Mouse (Mus musculus) lung, postnatal 0 days (tissue): ENCODE measurements around the gene Rps6ka1. TPM values are rescaled to one million over a fixed set of nuclear protein-coding genes. Genes with fewer than 3 reads are reported as not detected.
A peak's percentile ranks its signal among the peaks of the same experiment; 100 is the strongest.

Source experiments
- ATAC-seq: fragments of 200-750 bp; cut with Nextera tagmentation; 2 replicates; pipeline ENCODE4 v1.8.0; 2017; ENCODE audit warnings: moderate library complexity
- DNase-seq: peaks from one replicate; pipeline ENCODE4 v3.0.0-alpha.2; 2016; ENCODE audit warnings: low spot score
- H3K27ac ChIP-seq: fragments of 300-500 bp; sonication (generic); 2 replicates; pipeline ENCODE4 v1.5.1; 2014; ENCODE audit warnings: antibody characterized with exemption, mild to moderate bottlenecking, low read length, mixed read lengths
- H3K27me3 ChIP-seq: fragments of 300-500 bp; sonication (generic); replicated peaks from 2 replicates; pipeline ENCODE4 v1.6.1; 2014; ENCODE audit warnings: low read length, mixed read lengths; ENCODE audit not compliant: insufficient read depth
- H3K36me3 ChIP-seq: fragments of 300-500 bp; sonication (generic); 2 replicates; pipeline ENCODE4 v1.6.1; 2014; ENCODE audit warnings: low read length, mixed read lengths; ENCODE audit not compliant: insufficient read depth
- H3K4me1 ChIP-seq: fragments of 300-500 bp; sonication (generic); 2 replicates; pipeline ENCODE4 v1.6.1; 2014; ENCODE audit warnings: antibody characterized with exemption, low read depth, low read length, mixed read lengths; ENCODE audit not compliant: insufficient read depth
- H3K4me2 ChIP-seq: fragments of 300-500 bp; sonication (generic); replicated peaks from 2 replicates; pipeline ENCODE4 v1.6.1; 2014; ENCODE audit warnings: low read depth, mild to moderate bottlenecking, low read length, moderate library complexity, mixed read lengths
- H3K4me3 ChIP-seq: fragments of 300-500 bp; sonication (generic); 2 replicates; pipeline ENCODE4 v1.5.1; 2014; ENCODE audit warnings: low read depth, low read length
- H3K9ac ChIP-seq: fragments of 300-500 bp; sonication (generic); replicated peaks from 2 replicates; pipeline ENCODE4 v1.6.1; 2014; ENCODE audit warnings: low read depth, mild to moderate bottlenecking
- H3K9me3 ChIP-seq: fragments of 300-500 bp; sonication (generic); 2 replicates; pipeline ENCODE4 v1.6.1; 2016; ENCODE audit warnings: low read length, mixed read lengths
- CTCF ChIP-seq: IDR thresholded peaks from 2 replicates; pipeline ENCODE4 v1.5.1; 2016; ENCODE audit warnings: antibody characterized with exemption, mild to moderate bottlenecking
- EP300 ChIP-seq: IDR thresholded peaks from 2 replicates; pipeline ENCODE4 v1.6.1; 2016; ENCODE audit warnings: antibody characterized with exemption, mild to moderate bottlenecking, control low read depth
- WGBS: fragments of 180-500 bp; shearing (Covaris S2); extraction: QIAGEN DNeasy Blood & Tissue Kit; methylation state at CpG from one replicate; pipeline ENCODE4 v1.1.7; 2014; 5-methylcytosine and 5-hydroxymethylcytosine counted together
- polyA plus RNA-seq: library from polyadenylated mRNA; unstranded; fragments of >200 nt; fragmentation: Nextera tagmentation; extraction: Ambion mirVana; gene quantifications from 2 replicates; pipeline ENCODE4 v1.2.1, GENCODE M21; 2015

Rps6ka1 gene
- polyA plus RNA-seq, 1 experiment from 2014 or later: 38.0 TPM

- Histone ChIP-seq H3K4me2 (peak overlapping the region; percentile 94), H3K27me3 (no peaks in the 10 kb centered on the region), H3K9me3 (no peaks in the 10 kb centered on the region), H3K36me3 (no peaks in the 10 kb centered on the region), H3K4me3 (peak overlapping the region; percentile 81), H3K4me1 (peaks cover 5% of the 10 kb centered on the region; the same call in 1 of the 2 replicates), H3K9ac (peak overlapping the region; percentile 74), H3K27ac (peak overlapping the region; percentile 86)
- ATAC-seq (peak; percentile 58), DNase-seq (peak; percentile 81)
- 13% methylated on average over 10 of the region's 10 CpGs for WGBS
- TF ChIP-seq CTCF (no peak), EP300 (no peak)
These were observed 1.6 kb downstream of the Rps6ka1 start for GRCm38 (mm10) chr4:133885991-133886501.

GRCm38 (mm10) chr4:133885331-133885730 lies 2.3 kb downstream of the Rps6ka1 start:
- Histone ChIP-seq H3K4me2 (peak overlapping the region; percentile 94), H3K9me3 (no peaks in the 10 kb centered on the region), H3K27me3 (no peaks in the 10 kb centered on the region), H3K9ac (no peak overlapping the region), H3K27ac (peak overlapping the region; percentile 86), H3K36me3 (no peaks in the 10 kb centered on the region), H3K4me3 (0 out of 2 replicates have a peak overlapping the region, but pooled peaks have one; percentile 81), H3K4me1 (peaks cover 5% of the 10 kb centered on the region; the same call in 1 of the 2 replicates)
- no peak for TF ChIP-seq EP300
- no peak for TF ChIP-seq CTCF
- no peak for DNase-seq
- no peak for ATAC-seq
- WGBS: 74% methylated on average over 4 of the region's 4 CpGs

DNA sequence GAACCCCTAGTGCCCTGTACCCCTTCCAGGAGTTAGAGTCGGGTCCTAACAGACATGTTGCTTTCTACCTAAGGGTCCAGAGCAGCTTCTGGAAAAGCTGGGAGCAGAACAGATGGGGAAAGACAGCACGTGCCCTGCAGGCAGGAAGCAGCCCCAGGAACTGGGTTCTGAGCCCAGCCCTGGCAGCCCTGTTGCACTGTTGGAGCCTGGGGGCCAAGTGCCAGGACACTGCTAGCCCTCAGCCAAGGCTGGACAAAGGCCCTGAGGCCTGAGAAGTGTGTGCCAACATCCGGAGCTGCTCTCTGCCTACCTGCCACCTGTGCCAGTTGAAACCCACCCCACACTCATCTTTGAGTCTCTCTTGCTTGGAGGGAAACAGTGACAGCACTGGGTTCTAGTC lies 2.7 kb downstream of the Rps6ka1 start:
- H3K27ac ChIP-seq: no peak overlapping the region
- no peaks in the 10 kb centered on the region for H3K36me3 ChIP-seq
- no peak overlapping the region for H3K4me3 ChIP-seq
- no peaks in the 10 kb centered on the region for H3K27me3 ChIP-seq
- no peak for ATAC-seq
- H3K4me1 ChIP-seq: peaks cover 5% of the 10 kb centered on the region; the same call in 1 of the 2 replicates
- H3K9ac ChIP-seq: no peak overlapping the region
- no peak for DNase-seq
- H3K4me2 ChIP-seq: no peak overlapping the region
- no peaks in the 10 kb centered on the region for H3K9me3 ChIP-seq
- WGBS: 75% methylated on average over 3 of the region's 3 CpGs
- no peak for TF ChIP-seq EP300
- TF ChIP-seq CTCF: no peak

DNA sequence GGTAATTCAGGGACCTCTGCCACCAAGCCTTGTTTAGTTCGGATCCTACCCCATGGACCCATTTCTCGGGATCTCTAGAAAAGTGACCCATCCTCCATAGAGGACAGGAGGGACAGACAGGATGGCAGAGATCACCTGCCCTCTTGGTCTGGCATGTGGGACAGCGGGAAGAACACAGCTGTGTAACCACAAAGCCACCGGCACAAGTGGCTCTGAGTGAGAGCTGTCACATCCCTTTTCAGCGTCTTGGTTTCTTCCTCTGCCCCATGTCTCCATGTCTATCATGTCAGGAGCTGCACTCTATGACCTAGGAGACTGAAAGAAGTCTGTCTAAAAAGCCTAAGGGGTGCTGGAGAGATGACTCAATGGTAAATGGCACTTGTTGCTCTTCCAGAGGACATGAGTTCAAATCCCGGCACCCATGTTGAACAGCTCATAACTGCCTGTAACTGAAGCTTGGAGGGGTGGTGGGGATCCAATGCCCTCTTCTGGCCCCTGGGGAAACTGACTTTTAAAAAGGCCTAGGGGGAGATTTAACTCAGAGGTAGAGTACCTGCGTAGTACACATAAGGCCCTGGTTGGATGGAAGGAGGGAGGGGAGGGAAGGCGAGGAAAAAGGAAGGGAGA lies 3.4 kb downstream of the Rps6ka1 start:
- H3K4me1 ChIP-seq: peaks cover 5% of the 10 kb centered on the region; the same call in 1 of the 2 replicates
- no peak overlapping the region for H3K4me3 ChIP-seq
- DNase-seq: no peak
- H3K9ac ChIP-seq: no peak overlapping the region
- H3K27me3 ChIP-seq: no peaks in the 10 kb centered on the region
- no peak overlapping the region for H3K27ac ChIP-seq
- H3K4me2 ChIP-seq: no peak overlapping the region
- no peaks in the 10 kb centered on the region for H3K36me3 ChIP-seq
- ATAC-seq: no peak
- WGBS: 86% methylated on average over 8 of the region's 8 CpGs
- H3K9me3 ChIP-seq: no peaks in the 10 kb centered on the region
- no peak for TF ChIP-seq EP300
- no peak for TF ChIP-seq CTCF

DNA sequence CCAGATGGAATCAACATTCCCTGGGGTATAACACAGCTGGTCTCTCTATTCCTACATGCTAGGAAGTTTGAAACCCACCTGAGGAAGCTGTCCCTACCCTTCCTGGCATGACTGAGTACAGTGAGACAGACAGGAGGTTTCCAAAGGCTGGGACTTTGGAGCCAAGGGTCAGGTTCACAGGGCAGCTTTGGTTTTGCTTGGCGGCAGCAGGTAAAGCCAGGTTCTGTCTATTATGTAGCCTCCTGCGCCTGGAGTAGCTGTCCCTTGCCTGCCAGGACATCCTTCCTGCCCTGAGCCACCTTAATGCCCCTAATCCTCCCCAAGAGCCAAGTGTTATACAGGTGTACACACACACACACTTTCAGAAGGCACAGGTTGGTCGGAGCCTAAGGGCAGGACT lies 5.7 kb downstream of the Rps6ka1 start:
- no peak overlapping the region for H3K4me3 ChIP-seq
- no peaks in the 10 kb centered on the region for H3K9me3 ChIP-seq
- H3K27ac ChIP-seq: no peak overlapping the region
- H3K4me2 ChIP-seq: no peak overlapping the region
- no peak for DNase-seq
- 86% methylated on average over 3 of the region's 3 CpGs for WGBS
- H3K27me3 ChIP-seq: no peaks in the 10 kb centered on the region
- no peaks in the 10 kb centered on the region for H3K36me3 ChIP-seq
- no peak for ATAC-seq
- no peak overlapping the region for H3K9ac ChIP-seq
- H3K4me1 ChIP-seq: peaks cover 5% of the 10 kb centered on the region; the same call in 1 of the 2 replicates
- TF ChIP-seq CTCF (no peak), EP300 (no peak)

GRCm38 (mm10) chr4:133881399-133881798 lies 6.2 kb downstream of the Rps6ka1 start:
- TF ChIP-seq EP300: no peak
- TF ChIP-seq CTCF: no peak
- no peak for ATAC-seq
- WGBS: 77% methylated on average over 4 of the region's 4 CpGs
- Histone ChIP-seq H3K4me3 (no peak overlapping the region), H3K9me3 (no peaks in the 10 kb centered on the region), H3K4me2 (no peak overlapping the region), H3K4me1 (peaks cover 5% of the 10 kb centered on the region; the same call in 1 of the 2 replicates), H3K27me3 (no peaks in the 10 kb centered on the region), H3K27ac (no peak overlapping the region), H3K36me3 (no peaks in the 10 kb centered on the region), H3K9ac (no peak overlapping the region)
- no peak for DNase-seq
